Mouse (Mus musculus) hindlimb bud, embryonic 11.5 days (tissue): ENCODE measurements around the gene Adamts4.
A peak's percentile ranks its signal among the peaks of the same experiment; 100 is the strongest.
"Not testable (repeated sequence)": the region's sequence is repeated elsewhere in the genome, so short reads cannot be mapped to it uniquely, and the experiment has no call there.

Experiments
- DNase-seq: peaks from one replicate; pipeline ENCODE4 v3.0.0-alpha.2; 2012; ENCODE audit warnings: low read depth, low spot score; ENCODE audit errors: extremely low spot score

The Adamts4 gene

GRCm38 (mm10) chr1:171294298-171295062, 44.3 kb downstream of the Adamts4 start, which contains the start of gene Ufc1:
TSS of gene Ufc1 (minus strand) at chr1:171295024.
- DNase-seq, result peak; percentile 60

DNA sequence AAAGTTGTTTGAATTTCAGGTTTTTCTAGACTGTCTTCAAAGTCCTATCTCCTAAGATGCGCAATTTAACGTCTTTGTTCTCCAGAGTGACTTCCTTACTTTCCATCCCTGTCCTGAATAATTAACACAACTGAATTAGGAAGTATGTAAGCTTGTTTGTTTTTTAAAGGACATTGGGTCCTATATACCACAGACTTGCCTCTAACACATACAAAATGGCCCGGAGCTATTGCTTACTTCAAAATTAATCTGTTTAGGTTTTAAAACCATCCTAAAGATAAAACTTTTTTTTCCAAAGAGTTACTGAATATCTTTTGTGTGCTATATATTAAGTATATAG, 44.8 kb downstream of the Adamts4 start:
- no peak for DNase-seq

- DNase-seq, result no peak
Observed at GRCm38 (mm10) chr1:171298226-171298625, 48.0 kb downstream of the Adamts4 start.

- not testable (repeated sequence) for DNase-seq
Observed at GRCm38 (mm10) chr1:171306157-171306556, 55.9 kb downstream of the Adamts4 start.

DNA sequence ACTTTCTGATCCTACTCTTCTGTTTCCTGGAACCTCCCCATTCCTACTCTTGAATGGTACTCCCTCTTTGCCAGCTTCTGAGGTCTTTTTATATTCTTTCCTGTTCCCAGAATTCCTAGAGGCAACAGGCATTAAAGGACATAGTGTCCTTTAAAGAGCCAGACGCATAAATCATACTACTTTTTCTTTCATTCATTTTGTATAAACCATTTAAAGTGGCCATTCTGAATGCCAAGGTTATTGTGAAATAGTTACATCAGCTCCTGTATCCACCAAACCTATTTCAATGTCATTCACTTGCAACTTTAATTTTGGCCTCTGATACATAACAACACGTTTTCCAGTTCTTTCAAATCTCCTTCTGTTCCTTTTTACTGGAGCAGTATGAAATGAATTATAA, 59.1 kb downstream of the Adamts4 start:
- no peak for DNase-seq
